Mouse (Mus musculus): ENCODE results near the gene Smim14. TPM values are rescaled to one million over a fixed set of nuclear protein-coding genes. Genes with fewer than 3 reads are reported as not detected.
A peak's percentile ranks its signal among the peaks of the same experiment; 100 is the strongest.

Gene Smim14
- total and polyA plus RNA-seq, 3 experiments: 18.8 to 29.8 TPM; not detected in 1

DNA sequence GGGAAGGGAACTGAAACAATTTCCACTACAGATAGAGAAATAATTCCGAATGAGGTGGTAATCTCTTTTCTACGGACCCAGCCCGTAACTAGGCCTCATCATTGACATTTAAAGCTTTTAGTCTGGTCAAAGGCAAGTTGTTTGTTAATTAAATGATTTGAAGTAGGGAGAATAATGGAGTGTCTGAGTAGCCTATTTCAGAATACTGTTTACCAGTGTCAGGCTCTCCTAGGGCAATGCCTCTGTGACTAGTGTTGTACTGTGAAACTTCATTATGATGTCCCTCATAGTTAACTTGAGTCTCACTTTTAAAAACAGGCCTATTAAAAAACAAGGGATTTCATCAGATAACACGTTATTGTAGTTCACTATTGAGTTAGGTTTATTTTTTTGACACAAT, 1.1 kb upstream of the Smim14 start:
- peak overlapping the region; percentile 98 for H3K9ac ChIP-seq (ENCODE audit: control insufficient read depth, low read depth, low read length, poor library complexity, severe bottlenecking)
- H3K27me3 ChIP-seq (ENCODE audit: control insufficient read depth in 1 of 2, insufficient read depth in 2 of 2, low read length in 2 of 2): no peaks in the 10 kb centered on the region
- H3K9me3 ChIP-seq (replicated peaks; ENCODE audit: insufficient read depth, low read length): no peaks in the 10 kb centered on the region
- H3K4me1 ChIP-seq (ENCODE audit: control insufficient read depth in 1 of 2, insufficient read depth in 2 of 2, low read length in 2 of 2): peaks cover 15 to 21% of the 10 kb centered on the region in 2 experiments
- TF ChIP-seq E2F4 (IDR thresholded peaks at IDR 0.05; ENCODE audit: borderline replicate concordance, low read depth, low read length) (no peak), MXI1 (IDR thresholded peaks at IDR 0.05; ENCODE audit: low read depth, low read length) (peak; percentile 15; the same call in 1 of the 2 replicates), GATA1 (IDR thresholded peaks at IDR 0.05; ENCODE audit: low read depth, low read length) (peak; percentile 26; the same call in 1 of the 2 replicates), MYB (IDR thresholded peaks at IDR 0.05; ENCODE audit: low read depth, low read length) (no peak)
- DNase-seq (ENCODE audit: low read depth, low spot score): peak; percentile 62
- peaks cover 53% of the 10 kb centered on the region for H3K79me2 ChIP-seq (ENCODE audit: control insufficient read depth, insufficient read depth, low read length, poor library complexity)
- peaks cover 3 to 43% of the 10 kb centered on the region in 2 experiments for H3K36me3 ChIP-seq (ENCODE audit: control insufficient read depth in 1 of 2, insufficient read depth in 2 of 2, low read length in 2 of 2)
- H3K4me3 ChIP-seq (ENCODE audit: control insufficient read depth in 1 of 2, insufficient read depth in 1 of 2, low read depth in 2 of 2, low read length in 2 of 2): peak overlapping the region; percentile 82 to 100
- H3K27ac ChIP-seq (ENCODE audit: control insufficient read depth, low read depth, low read length): peak overlapping the region; percentile 92

- peaks cover 11 to 21% of the 10 kb centered on the region in 2 experiments for H3K4me1 ChIP-seq (ENCODE audit: control insufficient read depth in 1 of 2, insufficient read depth in 2 of 2, low read length in 2 of 2)
- H3K27me3 ChIP-seq (ENCODE audit: control insufficient read depth in 1 of 2, insufficient read depth in 2 of 2, low read length in 2 of 2): no peaks in the 10 kb centered on the region
- peaks cover 49% of the 10 kb centered on the region for H3K79me2 ChIP-seq (ENCODE audit: control insufficient read depth, insufficient read depth, low read length, poor library complexity)
- H3K9me3 ChIP-seq (replicated peaks; ENCODE audit: insufficient read depth, low read length): no peaks in the 10 kb centered on the region
- H3K36me3 ChIP-seq (ENCODE audit: control insufficient read depth in 1 of 2, insufficient read depth in 2 of 2, low read length in 2 of 2): peaks cover 2 to 40% of the 10 kb centered on the region in 2 experiments
- TF ChIP-seq RAD21 (IDR thresholded peaks at IDR 0.05; ENCODE audit: low read depth, low read length) (no peak), MAZ (IDR thresholded peaks at IDR 0.05; ENCODE audit: low read depth, low read length) (peak; percentile 17; the same call in 1 of the 2 replicates), CHD1 (IDR thresholded peaks at IDR 0.05; ENCODE audit: low read depth, low read length) (no peak), TCF12 (IDR thresholded peaks at IDR 0.05; ENCODE audit: low read depth, low read length) (no peak), JUND (IDR thresholded peaks at IDR 0.05; ENCODE audit: low read depth, low read length) (no peak), TBP (IDR thresholded peaks at IDR 0.05; ENCODE audit: low read depth, low read length) (no peak), NELFE (IDR thresholded peaks at IDR 0.05; ENCODE audit: low read depth, low read length) (no peak), CTCF (IDR thresholded peaks at IDR 0.05 in 2 of 3, conservative IDR thresholded peaks at IDR 0.05 in 1 of 3; ENCODE audit: control insufficient read depth in 1 of 3, insufficient read depth in 1 of 3, low read depth in 2 of 3, low read length in 3 of 3, poor library complexity in 1 of 3, severe bottlenecking in 1 of 3) (no peak), TAL1 (IDR thresholded peaks at IDR 0.05; ENCODE audit: low read length) (no peak), MAFK (IDR thresholded peaks at IDR 0.05; ENCODE audit: borderline replicate concordance, low read depth, low read length) (no peak), MXI1 (IDR thresholded peaks at IDR 0.05; ENCODE audit: low read depth, low read length) (no peak; the same call in 1 of the 2 replicates), POLR2AphosphoS5 (IDR thresholded peaks at IDR 0.05; ENCODE audit: borderline replicate concordance, low read depth, low read length) (no peak), ETS1 (IDR thresholded peaks at IDR 0.05; ENCODE audit: low read depth, low read length) (no peak), UBTF (IDR thresholded peaks at IDR 0.05; ENCODE audit: borderline replicate concordance, insufficient read depth, low read depth, low read length) (0 out of 2 replicates have a peak, but pooled peaks have one; percentile 73), ZC3H11A (IDR thresholded peaks at IDR 0.05; ENCODE audit: low read depth, low read length) (no peak), KAT2A (conservative IDR thresholded peaks at IDR 0.05; ENCODE audit: low read depth, low read length) (no peak), MYB (IDR thresholded peaks at IDR 0.05; ENCODE audit: low read depth, low read length) (no peak), BHLHE40 (IDR thresholded peaks at IDR 0.05; ENCODE audit: borderline replicate concordance, low read depth, low read length) (peak; percentile 55; the same call in 1 of the 2 replicates), ELF1 (IDR thresholded peaks at IDR 0.05; ENCODE audit: low read depth, low read length) (no peak), CHD2 (IDR thresholded peaks at IDR 0.05; ENCODE audit: low read length) (no peak), E2F4 (IDR thresholded peaks at IDR 0.05; ENCODE audit: borderline replicate concordance, low read depth, low read length) (no peak), USF2 (IDR thresholded peaks at IDR 0.05; ENCODE audit: borderline replicate concordance in 1 of 2, insufficient read depth in 1 of 2, low read depth in 1 of 2, low read length in 2 of 2) (no peak), ZKSCAN1 (IDR thresholded peaks at IDR 0.05; ENCODE audit: low read depth, low read length) (no peak), SMC3 (IDR thresholded peaks at IDR 0.05; ENCODE audit: low read depth, low read length) (no peak), USF1 (IDR thresholded peaks at IDR 0.05; ENCODE audit: low read depth, low read length) (peak; percentile 34; the same call in 1 of the 2 replicates), POLR2AphosphoS2 (IDR thresholded peaks at IDR 0.05; ENCODE audit: low read length) (no peak), MYC (IDR thresholded peaks at IDR 0.05; ENCODE audit: low read depth, low read length) (no peak)
- peak overlapping the region; percentile 92 for H3K27ac ChIP-seq (ENCODE audit: control insufficient read depth, low read depth, low read length)
- peak overlapping the region; percentile 82 to 100 for H3K4me3 ChIP-seq (ENCODE audit: control insufficient read depth in 1 of 2, insufficient read depth in 1 of 2, low read depth in 2 of 2, low read length in 2 of 2)
- DNase-seq (ENCODE audit: low read depth, low spot score): no peak
- H3K9ac ChIP-seq (ENCODE audit: control insufficient read depth, low read depth, low read length, poor library complexity, severe bottlenecking): peak overlapping the region; percentile 98
Observed at GRCm38 (mm10) chr5:65537420-65538071, 562 bp upstream of the Smim14 start.
